Mouse (Mus musculus): ENCODE data around the gene Il12a.

Gene Il12a

GRCm38 (mm10) chr3:68690344-68690743 lies at the start of gene Il12a:
Gene Il12a, plus strand, starts transcription at chr3:68690644.
- no peak for DNase-seq (ENCODE audit: low read depth)

- no peak for DNase-seq (ENCODE audit: low read depth)
Measured at GRCm38 (mm10) chr3:68642935-68643334, 47.5 kb upstream of the Il12a start.

GRCm38 (mm10) chr3:68646387-68647130 lies 43.9 kb upstream of the Il12a start:
- peak; percentile 58 for DNase-seq (ENCODE audit: low read depth)

- no peak for DNase-seq (ENCODE audit: low read depth)
Measured at GRCm38 (mm10) chr3:68647282-68647681, 43.2 kb upstream of the Il12a start.

- DNase-seq (ENCODE audit: low read depth), result no peak
Measured at GRCm38 (mm10) chr3:68650251-68650650, 40.2 kb upstream of the Il12a start.

- DNase-seq (ENCODE audit: low read depth), result no peak
Measured at GRCm38 (mm10) chr3:68656607-68657352, 33.7 kb upstream of the Il12a start.

GRCm38 (mm10) chr3:68657589-68658245 lies 32.7 kb upstream of the Il12a start:
- DNase-seq (ENCODE audit: low read depth), result no peak

- no peak for DNase-seq (ENCODE audit: low read depth)
Measured at GRCm38 (mm10) chr3:68659996-68660395, 30.4 kb upstream of the Il12a start.

GRCm38 (mm10) chr3:68660538-68660937 lies 29.9 kb upstream of the Il12a start:
- no peak for DNase-seq (ENCODE audit: low read depth)

- DNase-seq (ENCODE audit: low read depth), result no peak
Measured at GRCm38 (mm10) chr3:68662386-68662785, 28.1 kb upstream of the Il12a start.

- no peak for DNase-seq (ENCODE audit: low read depth)
Measured at GRCm38 (mm10) chr3:68664337-68664736, 26.1 kb upstream of the Il12a start.

GRCm38 (mm10) chr3:68666377-68666776 lies 24.1 kb upstream of the Il12a start:
- DNase-seq (ENCODE audit: low read depth), result no peak

GRCm38 (mm10) chr3:68667852-68668251 lies 22.6 kb upstream of the Il12a start:
- no peak for DNase-seq (ENCODE audit: low read depth)

- DNase-seq (ENCODE audit: low read depth), result no peak
Measured at GRCm38 (mm10) chr3:68669418-68669974, 20.9 kb upstream of the Il12a start.

GRCm38 (mm10) chr3:68674721-68675120 lies 15.7 kb upstream of the Il12a start:
- no peak for DNase-seq (ENCODE audit: low read depth)

GRCm38 (mm10) chr3:68675216-68675835 lies 15.1 kb upstream of the Il12a start:
- DNase-seq (ENCODE audit: low read depth), result no peak

GRCm38 (mm10) chr3:68675980-68676678 lies 14.3 kb upstream of the Il12a start:
- no peak for DNase-seq (ENCODE audit: low read depth)

- peak; percentile 84 for DNase-seq (ENCODE audit: low read depth)
Measured at GRCm38 (mm10) chr3:68676831-68677303, 13.6 kb upstream of the Il12a start.

- DNase-seq (ENCODE audit: low read depth), result no peak
Measured at GRCm38 (mm10) chr3:68678805-68679585, 11.4 kb upstream of the Il12a start.

GRCm38 (mm10) chr3:68683579-68683978 lies 6.9 kb upstream of the Il12a start:
- no peak for DNase-seq (ENCODE audit: low read depth)

GRCm38 (mm10) chr3:68684207-68684606 lies 6.2 kb upstream of the Il12a start:
- DNase-seq (ENCODE audit: low read depth), result no peak
